Mouse (Mus musculus): ENCODE measurements around the gene Intu.

The Intu gene

DNA sequence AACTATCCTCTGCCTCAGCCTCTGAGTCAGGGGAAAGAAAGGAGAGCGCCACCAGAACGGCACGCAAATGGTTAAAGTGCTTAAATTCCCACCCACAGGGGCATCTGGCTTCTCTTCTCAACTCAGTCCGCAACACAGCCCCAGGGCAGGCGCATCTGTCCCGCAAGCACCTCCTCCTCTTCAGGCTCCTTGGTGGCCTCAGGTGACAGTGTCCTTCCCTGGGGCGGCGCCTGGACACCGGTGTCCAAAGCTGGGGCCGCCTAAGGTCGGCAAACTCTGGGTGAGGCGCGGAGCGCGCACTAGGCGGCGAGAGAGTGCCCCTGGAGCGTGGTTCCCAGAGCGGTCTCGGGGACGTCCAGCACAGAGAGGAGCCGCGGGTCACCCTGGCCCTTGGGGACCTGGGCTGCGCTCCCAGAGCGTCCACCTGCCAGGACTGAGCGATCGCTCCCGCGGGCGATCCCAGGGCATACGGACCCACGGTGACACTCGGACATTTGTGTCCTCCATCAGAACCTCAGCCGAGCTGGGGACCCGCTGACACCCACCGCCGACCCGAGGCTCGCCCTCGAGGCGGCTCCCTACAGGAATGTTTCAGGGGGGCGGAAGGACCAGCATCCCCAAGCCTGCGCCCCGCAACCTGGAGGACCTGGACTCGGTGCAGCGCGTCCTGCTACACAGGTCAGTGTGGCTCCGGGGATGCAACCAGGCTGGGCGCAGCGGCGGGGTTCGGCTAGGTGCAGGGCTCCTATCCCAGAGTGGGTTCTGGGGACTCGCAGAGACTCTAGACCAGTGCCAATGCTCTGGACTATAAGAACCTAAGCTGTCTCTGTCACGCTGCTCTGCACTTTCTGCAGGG lies at the start of gene Intu:
TSS of gene Intu (plus strand) at position 1 of the 856 bp plus-strand sequence.
- peak; percentile 69 for DNase-seq (ENCODE audit: low spot score)

DNA sequence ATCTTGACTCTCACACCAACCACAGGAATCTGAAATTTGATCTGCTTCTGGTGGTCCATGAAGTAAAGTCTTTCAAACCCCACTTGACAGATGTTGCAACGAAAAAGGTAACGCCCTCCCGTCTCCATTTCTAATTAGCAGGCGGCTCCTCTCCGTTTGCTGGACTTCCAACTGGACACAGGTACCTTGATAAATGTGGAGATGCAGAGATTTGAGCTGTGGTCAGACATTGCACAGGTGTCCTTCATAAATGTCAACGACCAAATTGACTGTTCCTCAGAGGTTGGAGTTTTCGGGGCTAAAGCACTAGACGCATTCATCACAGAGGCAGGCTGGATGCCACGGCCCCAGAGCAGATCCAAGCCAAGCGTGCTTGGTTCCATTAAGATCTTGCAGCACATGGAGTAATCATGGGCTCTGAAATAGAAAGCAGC lies 47.8 kb upstream of the Intu start:
- DNase-seq (ENCODE audit: low spot score): no peak

DNA sequence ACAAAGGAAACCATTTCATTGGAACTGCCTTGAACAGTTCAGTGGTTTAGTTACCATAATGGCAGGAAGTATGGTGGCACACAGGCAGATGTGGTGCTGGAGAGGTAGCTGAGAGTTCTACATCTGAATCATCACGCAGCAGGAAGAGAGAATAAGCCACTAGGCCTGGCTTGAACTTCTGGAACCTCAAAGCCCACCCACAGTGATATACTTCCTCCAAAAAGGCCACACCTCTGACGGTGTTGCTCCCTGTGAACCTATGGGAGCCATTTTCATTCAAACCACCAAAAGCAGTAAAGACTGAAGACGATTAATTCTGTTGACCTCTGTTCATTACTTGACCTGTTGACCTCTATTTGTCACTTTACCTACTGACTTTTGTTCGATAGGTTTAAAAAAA lies 43.7 kb upstream of the Intu start:
- DNase-seq (ENCODE audit: low spot score): no peak

DNA sequence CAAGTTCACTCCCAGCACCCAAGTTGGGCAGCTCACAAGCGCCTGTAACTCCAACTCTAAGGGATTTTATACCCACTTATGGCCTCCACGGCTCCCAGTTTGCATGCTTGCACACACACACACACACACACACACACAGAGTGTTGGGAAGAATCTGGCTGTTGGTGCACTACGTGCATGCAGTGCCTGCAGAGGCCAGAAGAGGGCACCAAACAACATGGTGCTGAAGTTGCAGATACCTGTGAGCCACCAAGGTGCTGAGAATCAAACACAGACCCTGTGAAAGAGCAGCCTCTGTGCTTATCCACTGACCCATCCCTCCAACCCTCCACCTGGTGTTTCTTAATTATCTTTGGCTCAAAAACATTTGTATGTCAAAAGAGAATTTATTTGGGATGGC lies 39.3 kb upstream of the Intu start:
- no peak for DNase-seq (ENCODE audit: low spot score)

DNA sequence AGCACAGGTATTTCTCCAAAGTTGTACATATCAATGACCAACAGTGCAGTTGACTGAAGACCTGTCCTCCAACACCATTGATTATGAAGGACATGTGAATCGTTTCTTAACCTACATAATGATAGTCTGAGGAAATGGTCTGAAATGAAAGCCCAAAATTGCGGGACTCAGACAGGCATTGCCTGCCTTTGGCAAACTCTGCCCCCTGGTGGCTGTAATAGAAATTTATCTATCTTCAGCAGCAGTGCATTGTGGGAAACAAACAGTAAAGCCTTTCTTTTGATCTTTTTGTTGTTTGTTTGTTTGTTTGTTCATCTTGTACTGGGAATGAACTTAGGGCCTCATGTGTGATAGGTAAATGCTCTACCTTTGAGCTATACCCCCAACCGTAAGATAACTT lies 32.2 kb upstream of the Intu start:
- no peak for DNase-seq (ENCODE audit: low spot score)

DNA sequence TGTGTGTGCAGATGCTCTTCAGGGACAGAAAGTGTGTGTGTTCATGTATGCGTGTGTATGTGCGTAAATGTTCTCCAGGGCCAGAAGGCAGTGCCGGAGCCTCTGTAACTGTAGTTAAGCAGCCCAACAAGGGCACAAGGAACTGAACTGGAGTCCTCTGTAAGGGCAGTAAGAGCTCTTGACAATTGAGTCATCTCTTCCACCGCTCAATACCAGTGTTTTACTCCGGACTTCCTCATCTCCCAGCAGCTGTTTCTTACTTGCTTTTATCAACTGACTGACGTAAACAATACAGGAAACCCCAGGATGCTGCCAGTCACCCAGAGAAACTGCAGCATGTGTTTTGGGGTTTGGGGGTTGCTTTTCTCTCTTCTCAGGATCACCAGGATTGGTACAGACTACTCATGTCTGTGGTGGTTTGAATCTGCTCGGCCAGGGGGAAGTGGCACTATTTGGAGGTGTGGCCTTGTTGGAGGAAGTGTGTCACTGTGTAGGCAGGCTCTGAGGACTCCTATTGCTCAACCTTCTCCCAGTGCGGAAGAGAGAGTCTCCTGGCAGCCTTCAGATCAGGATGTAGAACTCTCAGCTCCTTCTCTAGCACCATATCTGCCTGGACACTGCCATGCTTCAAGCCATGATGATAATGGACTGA lies 30.8 kb upstream of the Intu start:
- DNase-seq (ENCODE audit: low spot score): no peak

DNA sequence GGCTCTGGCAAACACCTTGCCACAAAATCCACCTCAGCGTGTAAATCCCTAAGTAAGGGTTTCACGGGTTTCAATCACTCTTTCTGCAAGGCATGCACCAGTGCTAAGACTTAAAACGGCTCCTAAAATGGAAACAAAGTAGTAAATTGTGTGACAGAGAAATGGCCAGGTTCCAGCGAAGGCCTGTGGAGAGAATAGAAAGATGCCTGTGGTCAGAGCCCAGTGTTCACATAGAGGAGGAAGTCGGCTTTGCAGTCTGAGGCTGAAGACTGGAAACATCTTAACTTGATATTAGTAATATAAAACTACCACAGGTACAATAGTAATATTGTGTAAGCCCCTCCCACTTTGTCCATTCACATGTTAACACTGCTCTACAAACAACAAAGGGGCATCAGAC lies 26.7 kb upstream of the Intu start:
- DNase-seq (ENCODE audit: low spot score): no peak

DNA sequence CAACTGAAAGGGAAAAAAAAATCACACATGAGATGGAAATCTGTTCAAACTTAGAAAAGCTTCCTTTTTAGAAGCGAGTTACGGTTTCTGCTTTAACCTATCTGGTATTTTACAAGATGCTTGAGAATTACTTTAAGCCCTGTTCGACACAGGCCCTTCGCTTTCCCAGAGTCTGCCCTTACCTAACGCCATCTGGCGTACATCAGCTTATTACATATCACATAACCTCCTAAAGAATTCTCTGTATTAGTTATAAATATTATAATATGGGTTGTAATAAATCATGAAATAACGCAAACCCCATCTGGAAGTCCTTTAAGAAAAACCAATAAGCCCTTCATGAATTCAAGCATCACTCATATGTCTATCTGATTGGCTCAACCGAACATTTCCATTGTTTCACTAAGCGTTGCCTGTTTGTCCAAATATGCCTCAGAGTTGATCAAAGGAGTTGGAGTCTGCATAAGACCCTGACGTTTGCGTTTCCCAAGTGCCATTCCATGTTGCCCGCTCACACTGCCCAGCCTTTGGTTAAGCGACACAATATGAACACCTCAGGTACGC lies 25.6 kb upstream of the Intu start:
- no peak for DNase-seq (ENCODE audit: low spot score)

DNA sequence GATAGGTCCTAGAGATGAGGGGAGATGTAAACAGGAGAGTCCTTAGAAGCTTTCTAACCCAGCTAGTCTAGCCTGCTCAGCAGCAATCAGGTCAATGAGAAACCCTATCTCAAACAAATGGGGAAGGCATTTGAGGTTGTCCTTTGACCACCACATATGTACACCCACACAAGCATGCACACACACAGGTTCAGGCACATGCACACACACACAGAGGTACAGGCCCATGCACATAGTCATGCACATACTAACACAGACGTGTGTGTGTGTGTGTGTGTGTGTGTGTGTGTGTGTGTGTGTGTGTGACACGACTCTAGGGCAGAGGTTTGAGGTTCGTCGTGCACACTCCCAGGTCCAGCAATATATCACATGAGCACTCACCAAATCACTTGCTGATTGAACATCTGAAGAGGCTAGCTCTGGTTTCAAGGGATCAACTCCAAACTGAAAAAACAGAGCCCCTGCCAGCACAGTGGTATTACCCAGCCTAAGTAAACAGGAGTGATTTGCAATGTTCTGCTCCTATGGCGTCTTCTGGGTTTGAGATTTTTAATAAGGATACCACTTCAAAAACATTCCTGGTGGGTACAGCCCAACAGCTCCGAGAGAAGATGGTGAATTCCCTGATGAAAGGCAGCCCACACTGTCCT lies 22.0 kb upstream of the Intu start:
- DNase-seq (ENCODE audit: low spot score): no peak

DNA sequence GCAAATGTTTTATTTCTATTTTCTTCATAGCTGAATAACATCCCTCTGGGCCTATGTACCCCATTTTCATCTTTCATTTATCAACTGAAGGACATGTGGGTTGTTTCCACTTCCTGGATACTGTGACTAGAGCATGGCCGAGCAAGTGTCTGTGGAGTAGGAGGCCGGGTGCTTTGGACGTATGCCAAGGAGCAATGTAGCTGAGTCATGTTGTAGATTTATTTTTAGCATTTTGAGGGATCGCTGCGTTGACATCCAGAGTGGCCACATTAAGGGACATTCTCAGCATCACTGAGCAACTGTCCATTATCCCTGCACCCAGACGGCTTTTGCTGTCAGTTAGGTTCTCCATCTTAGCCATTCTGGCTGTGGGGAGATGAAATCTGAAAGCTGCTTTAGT lies 20.5 kb upstream of the Intu start:
- DNase-seq (ENCODE audit: low spot score): no peak

DNA sequence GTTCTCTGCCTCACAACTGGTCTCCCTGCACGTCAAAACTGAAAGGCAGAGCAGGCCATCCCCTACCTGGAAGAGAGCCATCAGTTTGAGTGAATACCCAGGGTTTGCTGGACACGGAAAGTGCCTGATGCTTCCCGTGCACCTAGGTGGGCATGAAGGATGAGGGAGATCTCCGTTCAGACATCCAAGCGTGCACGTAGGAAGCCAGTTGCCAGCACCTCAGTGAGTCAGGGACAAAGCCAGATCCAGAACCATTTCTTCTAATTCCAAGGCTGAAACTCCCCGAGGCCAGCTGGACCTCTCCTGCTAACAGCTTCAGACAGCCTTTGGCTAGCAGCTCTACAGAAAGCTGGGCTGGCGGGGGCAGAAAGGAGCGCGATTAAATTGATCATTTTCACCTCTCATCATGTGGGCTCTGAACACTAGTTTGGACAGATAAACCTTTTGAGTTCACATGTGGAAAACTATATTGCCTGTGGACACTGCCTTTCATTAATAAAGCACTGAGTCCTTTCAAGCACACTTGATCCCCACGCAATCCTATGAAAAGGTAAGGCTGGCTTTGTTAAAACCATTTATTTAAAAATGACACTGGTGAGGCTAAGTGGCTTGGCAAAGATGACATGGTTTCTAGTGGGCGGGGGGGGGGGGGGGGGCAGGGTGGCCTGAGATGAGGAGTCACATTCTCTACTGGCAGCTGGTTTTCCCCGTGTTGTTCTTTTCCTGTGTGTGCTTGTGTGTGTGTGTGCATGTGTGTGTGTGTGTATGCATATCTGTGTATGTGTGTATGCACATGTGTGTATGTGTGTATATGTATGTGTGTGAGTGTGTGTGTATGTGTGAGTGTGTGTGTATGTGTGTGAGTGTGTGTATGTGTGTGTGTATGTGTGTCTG lies 17.9 kb upstream of the Intu start:
- DNase-seq (ENCODE audit: low spot score): no peak

DNA sequence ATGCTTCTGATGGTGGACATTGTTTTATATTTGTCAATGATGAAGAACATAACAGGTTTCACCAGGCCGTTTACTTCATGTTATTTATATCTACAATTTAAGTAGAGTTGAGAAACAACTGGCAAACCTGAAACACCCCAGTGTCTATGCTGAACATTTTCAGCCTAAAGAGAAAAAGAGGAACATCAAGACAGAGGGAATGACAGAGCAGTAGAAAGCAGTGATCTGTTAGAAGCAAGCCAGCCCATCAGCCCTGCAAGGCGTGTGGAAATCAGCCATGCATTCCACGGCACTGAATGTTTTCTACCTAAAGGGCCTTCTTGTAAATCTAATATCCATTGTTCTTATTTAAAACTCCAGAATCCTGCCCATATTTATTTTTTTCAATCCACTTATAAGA lies 12.8 kb upstream of the Intu start:
- peak; percentile 2 for DNase-seq (ENCODE audit: low spot score)

DNA sequence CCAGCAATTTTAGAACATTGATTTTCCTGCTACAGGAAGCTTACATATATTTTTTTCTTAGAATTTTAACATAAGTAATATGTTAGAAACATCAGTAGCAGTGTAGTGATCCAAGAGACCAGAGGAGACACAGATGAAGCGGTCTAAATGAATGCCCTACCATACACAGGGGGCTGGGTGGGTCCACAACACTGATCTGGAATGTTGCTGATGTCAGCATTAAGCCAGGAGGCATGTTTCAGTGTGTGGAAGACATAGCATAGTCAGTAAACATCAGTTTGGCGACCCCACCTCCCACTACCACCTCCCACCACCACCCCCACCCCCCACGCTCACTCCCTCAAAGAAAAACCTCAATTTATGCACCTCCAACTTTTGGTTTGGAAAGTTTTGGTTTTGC lies 11.5 kb upstream of the Intu start:
- DNase-seq (ENCODE audit: low spot score): no peak

DNA sequence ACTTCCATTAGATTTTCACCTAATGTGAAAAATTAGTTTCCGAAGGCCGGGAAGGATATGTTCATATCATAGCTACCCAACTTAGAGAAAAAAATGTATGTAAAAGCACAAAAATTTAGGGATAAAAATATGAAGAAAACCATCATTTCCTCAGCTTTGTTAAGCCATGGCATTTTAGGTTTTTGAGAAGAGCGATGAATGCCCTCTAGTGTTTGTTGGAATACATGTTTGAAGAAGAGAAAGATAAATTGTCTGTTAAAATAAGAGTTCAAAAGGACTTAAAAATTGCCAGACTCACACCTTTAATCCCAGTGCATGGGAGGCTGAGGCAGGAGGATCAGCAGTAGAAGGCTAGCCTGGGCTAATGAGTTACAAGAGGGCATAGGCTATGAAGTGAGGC lies 10.5 kb upstream of the Intu start:
- no peak for DNase-seq (ENCODE audit: low spot score)

DNA sequence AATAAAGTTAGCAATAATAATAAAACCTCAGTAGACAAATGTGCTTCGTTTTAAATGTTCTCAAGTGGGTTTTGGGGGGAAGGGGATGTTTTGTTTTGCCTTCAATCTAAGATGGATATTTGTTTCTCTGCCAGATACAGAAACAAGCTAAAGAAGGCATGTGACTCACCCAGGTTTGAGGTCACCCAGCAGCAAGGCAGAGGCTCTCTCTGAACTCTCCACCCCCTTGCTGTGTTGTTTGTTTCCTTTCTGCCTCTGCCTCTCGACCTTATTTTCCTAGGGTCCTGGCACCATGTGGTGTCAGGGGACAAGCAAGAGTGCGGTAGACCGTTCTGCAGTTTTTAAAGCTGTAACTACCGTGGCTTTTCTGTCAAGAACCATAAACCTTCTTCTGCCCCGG lies 8.6 kb upstream of the Intu start:
- no peak for DNase-seq (ENCODE audit: low spot score)

DNA sequence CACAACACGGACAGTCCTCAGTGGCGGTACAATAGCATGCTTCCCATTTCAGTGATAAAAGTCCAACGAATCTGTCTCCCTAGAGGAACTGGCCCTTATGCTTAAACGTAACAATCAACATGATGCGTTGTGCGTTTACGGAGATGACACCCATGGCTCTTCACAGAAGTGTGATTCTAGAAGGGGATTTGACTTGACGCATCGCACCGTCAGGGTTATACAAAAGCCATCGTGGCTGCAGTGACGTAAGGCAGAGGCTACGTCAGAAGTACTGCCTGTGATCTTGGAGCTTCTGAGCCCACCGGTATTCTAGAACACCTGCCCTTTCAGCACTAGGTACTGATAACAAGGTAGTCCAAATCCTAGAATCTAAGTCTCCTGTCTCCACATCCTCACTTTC lies 8.2 kb upstream of the Intu start:
- peak; percentile 7 for DNase-seq (ENCODE audit: low spot score)

DNA sequence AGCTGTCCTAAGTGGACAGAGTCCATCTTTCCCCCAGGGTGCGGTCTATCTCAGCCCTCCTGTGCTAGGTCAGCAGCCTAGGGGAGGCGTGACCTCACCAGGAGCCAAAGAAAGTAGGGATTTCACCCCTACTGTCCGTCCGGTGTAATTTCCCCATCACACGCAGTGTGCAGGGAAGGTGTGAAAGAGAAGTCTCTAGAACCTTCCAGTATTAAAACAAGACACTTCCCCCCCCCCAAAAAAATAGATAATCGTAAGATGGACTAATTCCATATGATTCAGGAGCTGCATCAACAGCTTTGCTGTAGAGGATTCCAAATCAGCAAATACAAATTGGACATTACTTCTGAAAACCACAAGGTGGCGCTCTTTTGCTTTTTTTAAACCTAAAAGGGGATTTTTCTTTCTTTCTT lies 7.7 kb upstream of the Intu start:
- DNase-seq (ENCODE audit: low spot score): peak; percentile 37

DNA sequence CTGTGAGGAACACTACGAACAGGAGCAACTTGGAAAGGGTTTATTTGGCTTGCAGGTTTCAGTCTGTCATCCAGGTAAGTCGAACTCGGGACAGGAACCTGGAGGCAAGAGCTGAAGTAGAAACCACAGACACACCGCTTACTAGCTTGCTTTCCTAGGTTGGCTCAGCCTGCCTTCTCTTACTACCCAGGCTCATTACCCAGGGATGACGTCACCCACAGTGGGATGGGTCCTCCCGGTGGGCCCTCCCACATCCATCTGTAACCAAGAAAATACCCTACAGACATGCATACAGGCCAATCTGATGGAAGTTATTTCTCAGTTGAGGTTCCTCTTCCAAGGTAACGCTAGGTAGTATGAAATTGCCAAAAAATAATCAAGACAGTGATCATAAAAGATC lies 6.2 kb upstream of the Intu start:
- DNase-seq (ENCODE audit: low spot score): peak; percentile 39

DNA sequence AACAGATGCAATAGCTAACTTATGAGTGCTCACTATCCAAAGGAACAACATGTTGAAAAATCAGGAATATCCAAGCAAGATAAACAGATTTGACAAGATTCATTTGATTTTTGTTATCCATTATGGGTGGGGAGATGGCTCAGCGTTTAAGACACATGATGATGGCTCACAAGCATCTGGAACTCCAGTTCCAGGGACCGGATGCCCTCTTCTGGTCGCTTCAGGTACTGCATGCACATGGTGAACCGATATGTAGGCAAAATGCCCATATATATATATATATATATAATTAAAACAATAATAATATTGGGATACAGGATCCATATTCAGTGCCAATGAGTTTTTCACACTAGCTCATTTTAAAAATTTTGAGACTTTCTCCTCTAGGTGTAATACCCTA lies 5.7 kb upstream of the Intu start:
- DNase-seq (ENCODE audit: low spot score): peak; percentile 82

DNA sequence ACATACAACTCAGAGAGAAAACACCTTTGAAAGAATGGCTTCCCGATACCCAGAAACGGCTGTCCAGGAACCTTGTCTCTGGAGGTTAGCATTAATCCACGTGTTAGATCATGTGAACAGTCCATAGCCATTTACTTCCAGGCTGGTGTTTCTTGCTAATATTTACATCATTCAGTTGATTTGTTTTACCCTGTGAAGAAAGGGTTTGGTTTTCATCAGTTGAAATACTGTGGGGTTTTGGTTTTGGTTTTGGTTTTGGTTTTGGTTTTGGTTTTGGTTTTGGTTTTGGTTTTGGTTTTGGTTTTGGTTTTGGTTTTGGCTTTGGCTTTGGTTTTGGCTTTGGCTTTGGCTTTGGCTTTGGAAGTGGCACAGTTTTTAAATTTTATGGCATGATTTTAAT lies 5.0 kb upstream of the Intu start:
- no peak for DNase-seq (ENCODE audit: low spot score)

DNA sequence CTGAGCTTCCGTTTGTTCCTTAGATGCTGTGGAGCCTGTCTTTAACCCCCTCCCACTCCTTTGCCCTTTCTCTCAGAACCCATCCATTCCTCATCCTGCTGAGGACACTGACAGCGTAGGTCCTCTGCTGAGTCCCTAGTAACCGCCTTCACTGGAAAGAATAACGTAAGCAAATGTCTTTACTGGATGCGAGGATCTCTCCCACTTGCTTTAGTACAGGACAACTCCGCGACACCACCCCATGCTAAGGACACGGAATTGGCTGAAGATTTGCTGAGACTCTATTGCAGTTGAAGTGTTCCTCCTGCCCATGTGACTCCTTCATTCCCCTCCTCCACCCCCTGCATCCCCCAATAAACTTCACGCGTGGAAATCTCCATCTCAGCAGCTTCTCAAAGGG lies 3.9 kb upstream of the Intu start:
- DNase-seq (ENCODE audit: low spot score): no peak

All from testis, postnatal 10 days (tissue).